8 mouse cellular contexts compared by ENCODE assay signal in genomic region chr2:140170127-140170802, GRCm38 (mm10). TPM values are rescaled to one million over a fixed set of nuclear protein-coding genes. Genes with fewer than 3 reads are reported as not detected.
A peak's percentile ranks its signal among the peaks of the same experiment; 100 is the strongest.
DNase-seq lines count a peak whose midpoint lies in the region; ATAC-seq and TF ChIP-seq lines count a peak whose summit lies in the region.

TSS of gene Esf1 (minus strand) at chr2:140170564.
TSS of gene Ndufaf5 (plus strand) at chr2:140170649.

- H3K27me3 ChIP-seq in G1E (ENCODE audit: insufficient read depth, low read length) = no peaks in the 10 kb centered on the region
- no peaks in the 10 kb centered on the region for H3K27me3 ChIP-seq in forebrain, embryonic 16.5 days (replicated peaks; ENCODE audit: control insufficient read depth, insufficient read depth, low read length)
- H3K27me3 ChIP-seq in lung, embryonic 14.5 days (ENCODE audit: insufficient read depth, low read length) = no peaks in the 10 kb centered on the region
- H3K27me3 ChIP-seq in thymus, adult 2 months (ENCODE audit: control insufficient read depth, insufficient read depth, low read length) = no peaks in the 10 kb centered on the region

- no peak for TF ChIP-seq CTCF in G1E (IDR thresholded peaks at IDR 0.05; ENCODE audit: low read depth, low read length)
- 0 out of 2 replicates have a peak, but pooled peaks have one; percentile 4 for TF ChIP-seq CTCF in layer of hippocampus, adult 2 months (conservative IDR thresholded peaks at IDR 0.05)
- no peak for TF ChIP-seq CTCF in lung, embryonic 14.5 days (IDR thresholded peaks at IDR 0.05; ENCODE audit: low read depth)
- TF ChIP-seq CTCF in olfactory bulb, adult 2 months (IDR thresholded peaks at IDR 0.05; ENCODE audit: insufficient read depth, low read depth, low read length) = no peak
- no peak for TF ChIP-seq CTCF in thymus, adult 2 months (IDR thresholded peaks at IDR 0.05; ENCODE audit: borderline replicate concordance, control insufficient read depth, extremely low read depth, insufficient read depth, low read length, poor library complexity)

- intact Hi-C loops in heart, postnatal 36 days (cut with DNase I) = loop anchor here (2.0 to 5.0 kb wide), 2 partner anchors 103 to 257 kb away; partner anchors contain the start of gene Tasp1

- peaks cover 25% of the 10 kb centered on the region for H3K36me3 ChIP-seq in G1E (replicated peaks)
- H3K36me3 ChIP-seq in forebrain, embryonic 16.5 days (ENCODE audit: control insufficient read depth, insufficient read depth) = peaks cover 9% of the 10 kb centered on the region
- peaks cover 24% of the 10 kb centered on the region for H3K36me3 ChIP-seq in lung, embryonic 14.5 days (ENCODE audit: insufficient read depth)
- no peaks in the 10 kb centered on the region for H3K36me3 ChIP-seq in thymus, adult 2 months (ENCODE audit: control insufficient read depth, insufficient read depth, low read length)

- peaks cover 36% of the 10 kb centered on the region for H3K4me1 ChIP-seq in G1E (ENCODE audit: insufficient read depth, low read depth, low read length)
- H3K4me1 ChIP-seq in forebrain, embryonic 16.5 days (replicated peaks; ENCODE audit: control insufficient read depth, insufficient read depth, low read length) = peaks cover 14% of the 10 kb centered on the region
- H3K4me1 ChIP-seq in lung, embryonic 14.5 days (ENCODE audit: insufficient read depth) = peaks cover 7% of the 10 kb centered on the region
- no peaks in the 10 kb centered on the region for H3K4me1 ChIP-seq in olfactory bulb, adult 2 months (ENCODE audit: control insufficient read depth, insufficient read depth, low read length)
- 0 out of 2 replicates have a peak, but pooled peaks cover 2% of the 10 kb centered on the region for H3K4me1 ChIP-seq in thymus, adult 2 months (replicated peaks; ENCODE audit: control insufficient read depth, insufficient read depth, low read length)

- ATAC-seq in G1E (ENCODE audit: extremely low read depth, insufficient number of reproducible peaks, low FRiP score, poor library complexity, severe bottlenecking) = peak; percentile 92
- peak; percentile 99 for ATAC-seq in forebrain, embryonic 16.5 days
- peak; percentile 99 for ATAC-seq in lung, embryonic 14.5 days (ENCODE audit: insufficient read depth)

- DNase-seq in G1E (ENCODE audit: low spot score) = peak; percentile 77
- DNase-seq in cerebellum, adult 18-20 months = peak; percentile 93 to 99
- DNase-seq in heart, postnatal 36 days = peak; percentile 96 to 98
- peak; percentile 95 to 98 for DNase-seq in layer of hippocampus, adult 2 months (ENCODE audit: low spot score in 2 of 2)
- peak; percentile 99 for DNase-seq in lung, embryonic 14.5 days
- DNase-seq in thymus, adult 2 months = peak; percentile 95

- no peaks in the 10 kb centered on the region for H3K9me3 ChIP-seq in G1E (replicated peaks)
- no peaks in the 10 kb centered on the region for H3K9me3 ChIP-seq in forebrain, embryonic 16.5 days (ENCODE audit: control insufficient read depth, low read length)
- no peaks in the 10 kb centered on the region for H3K9me3 ChIP-seq in lung, embryonic 14.5 days (ENCODE audit: low read depth, low read length)

- under 1% methylated on average over 43 of the region's 43 CpGs for WGBS in forebrain, embryonic 16.5 days
- WGBS in lung, embryonic 14.5 days = 0% methylated on average over 43 of the region's 43 CpGs
- under 1% methylated on average over 43 of the region's 43 CpGs for WGBS in olfactory bulb, adult 2 months
- WGBS in thymus, adult 2 months = under 1% methylated on average over 43 of the region's 43 CpGs

- H3K4me2 ChIP-seq in forebrain, embryonic 16.5 days (ENCODE audit: low read length) = peak within 1 kb of the TSS; percentile 90
- H3K4me2 ChIP-seq in lung, embryonic 14.5 days = peak within 1 kb of the TSS; percentile 77

- H3K27ac ChIP-seq in forebrain, embryonic 16.5 days (ENCODE audit: low read length) = peak within 1 kb of the TSS; percentile 75
- H3K27ac ChIP-seq in layer of hippocampus, adult 2 months = peak within 1 kb of the TSS; percentile 88
- H3K27ac ChIP-seq in lung, embryonic 14.5 days (ENCODE audit: low read depth) = peak within 1 kb of the TSS; percentile 58; the same call in 1 of the 2 replicates
- H3K27ac ChIP-seq in olfactory bulb, adult 2 months (ENCODE audit: insufficient read depth, low read depth, low read length) = peak within 1 kb of the TSS; percentile 62
- H3K27ac ChIP-seq in thymus, adult 2 months (ENCODE audit: control insufficient read depth, insufficient read depth, low read length) = peak within 1 kb of the TSS; percentile 35

- H3K4me3 ChIP-seq in G1E (ENCODE audit: low read depth, low read length) = peak within 1 kb of the TSS; percentile 84
- H3K4me3 ChIP-seq in forebrain, embryonic 16.5 days (replicated peaks; ENCODE audit: low read length) = peak within 1 kb of the TSS; percentile 95
- H3K4me3 ChIP-seq in layer of hippocampus, adult 2 months = peak within 1 kb of the TSS; percentile 96
- peak within 1 kb of the TSS; percentile 82 for H3K4me3 ChIP-seq in lung, embryonic 14.5 days (ENCODE audit: low read depth, low read length)
- H3K4me3 ChIP-seq in olfactory bulb, adult 2 months (ENCODE audit: insufficient read depth, low read depth, low read length) = peak within 1 kb of the TSS; percentile 81
- H3K4me3 ChIP-seq in thymus, adult 2 months (ENCODE audit: control insufficient read depth, insufficient read depth, low read length) = peak within 1 kb of the TSS; percentile 94

- 0 out of 2 replicates have a peak, but pooled peaks have one; percentile 44 for TF ChIP-seq POLR2A in olfactory bulb, adult 2 months (IDR thresholded peaks at IDR 0.05; ENCODE audit: insufficient read depth, low read depth, low read length)
- peak; percentile 52; the same call in 1 of the 2 replicates for TF ChIP-seq POLR2A in thymus, adult 2 months (IDR thresholded peaks at IDR 0.05; ENCODE audit: control insufficient read depth, extremely low read depth, insufficient read depth, low read length, poor library complexity)

- H3K9ac ChIP-seq in forebrain, embryonic 16.5 days (replicated peaks; ENCODE audit: low read depth, low read length) = peak within 1 kb of the TSS; percentile 91
- H3K9ac ChIP-seq in lung, embryonic 14.5 days = peak within 1 kb of the TSS; percentile 92

RNA-seq across cellular contexts. Expression of gene Esf1, which starts in this region (rescaled TPM):
- total RNA-seq in G1E (2014; fragmentation: Nextera tagmentation) (64.3 and 67.7 TPM in 2 replicates), G1E (2017) (61.7 and 75.6 TPM in 2 replicates)
- polyA plus RNA-seq in G1E (2012) = 2.6 and 3.6 TPM in 2 replicates
- 18.4 and 20.5 TPM in 2 replicates for polyA plus RNA-seq in forebrain, embryonic 16.5 days (2015; fragmentation: Nextera tagmentation; extraction: Ambion mirVana)
- 10 to 100 TPM; 11.7 to 11.8 TPM for total RNA-seq in heart, postnatal 36 days (2021)
- 10 to 100 TPM; 20.0 to 23.5 TPM for total RNA-seq in layer of hippocampus, adult 2 months (2021)
- polyA plus RNA-seq in lung, embryonic 14.5 days (2014; fragmentation: Nextera tagmentation; extraction: Ambion mirVana) = 28.0 and 28.1 TPM in 2 replicates
- polyA plus RNA-seq in olfactory bulb, adult 2 months (2012; ENCODE audit: insufficient read depth, insufficient read length, low replicate concordance, missing spikeins) = not detected in 2 replicates
- 0.87 and 1.7 TPM in 2 replicates for polyA plus RNA-seq in thymus, adult 2 months (2012; rRNA removed)

RNA-seq across cellular contexts. Expression of gene Ndufaf5, which starts in this region (rescaled TPM):
- 11.8 and 11.9 TPM in 2 replicates for total RNA-seq in G1E (2014; fragmentation: Nextera tagmentation)
- 27.3 and 29.8 TPM in 2 replicates for total RNA-seq in G1E (2017)
- 15.5 and 16.8 TPM in 2 replicates for polyA plus RNA-seq in G1E (2012)
- 49.5 and 51.0 TPM in 2 replicates for polyA plus RNA-seq in forebrain, embryonic 16.5 days (2015; fragmentation: Nextera tagmentation; extraction: Ambion mirVana)
- total RNA-seq in heart, postnatal 36 days (2021) = 10 to 100 TPM; 32.6 to 41.2 TPM
- 10 to 100 TPM; 50.3 to 54.6 TPM for total RNA-seq in layer of hippocampus, adult 2 months (2021)
- polyA plus RNA-seq in lung, embryonic 14.5 days (2014; fragmentation: Nextera tagmentation; extraction: Ambion mirVana) = 22.6 and 24.9 TPM in 2 replicates
- polyA plus RNA-seq in olfactory bulb, adult 2 months (2012; ENCODE audit: insufficient read depth, insufficient read length, low replicate concordance, missing spikeins) = not detected in 2 replicates
- 4.7 and 5.8 TPM in 2 replicates for polyA plus RNA-seq in thymus, adult 2 months (2012; rRNA removed)

Comparison
In these comparisons a context has a peak if more than half of its experiments do, and no peak if none do; other contexts are left out.
1. Peak in every context shown above with its lines: DNase-seq, ATAC-seq, H3K4me3 ChIP-seq and H3K27ac ChIP-seq.
2. H3K27ac ChIP-seq: peak in every context shown above with its lines; median percentile 88 in layer of hippocampus, adult 2 months; 75 in forebrain, embryonic 16.5 days; 62 in olfactory bulb, adult 2 months; 58 in lung, embryonic 14.5 days; 35 in thymus, adult 2 months.